Mouse (Mus musculus): ENCODE measurements at regions not wholly inside any gene's neighbourhood (a gene's known extent, or its start where the extent isn't known, plus 50 kb on each side); places are given as distances from the start of the nearest gene placed in this dataset.

DNA sequence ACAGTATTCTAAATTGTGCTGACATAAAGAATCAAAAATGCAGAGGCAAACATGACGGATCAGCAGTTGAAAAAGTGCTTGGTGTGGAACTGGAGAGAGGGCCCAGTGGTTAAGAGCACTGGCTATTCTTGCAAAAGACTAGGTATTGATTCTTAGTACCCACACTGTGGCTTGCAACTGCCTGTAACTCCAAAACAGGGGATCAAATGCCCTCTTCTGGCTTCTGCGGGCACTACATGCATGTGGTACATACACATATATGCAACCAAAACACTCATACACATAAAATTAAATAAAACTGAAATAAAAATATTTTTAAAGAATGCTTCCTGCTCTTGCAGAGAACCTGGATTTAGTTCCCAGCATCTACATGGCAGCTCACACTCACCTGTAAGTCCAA, 163.7 kb upstream of the Smim15 start:
- no peak for DNase-seq (ENCODE audit: extremely low spot score, low spot score)

- DNase-seq (ENCODE audit: extremely low spot score, low spot score): no peak
Observed at GRCm38 (mm10) chr13:107879535-107879934, 164.7 kb upstream of the Smim15 start.

DNA sequence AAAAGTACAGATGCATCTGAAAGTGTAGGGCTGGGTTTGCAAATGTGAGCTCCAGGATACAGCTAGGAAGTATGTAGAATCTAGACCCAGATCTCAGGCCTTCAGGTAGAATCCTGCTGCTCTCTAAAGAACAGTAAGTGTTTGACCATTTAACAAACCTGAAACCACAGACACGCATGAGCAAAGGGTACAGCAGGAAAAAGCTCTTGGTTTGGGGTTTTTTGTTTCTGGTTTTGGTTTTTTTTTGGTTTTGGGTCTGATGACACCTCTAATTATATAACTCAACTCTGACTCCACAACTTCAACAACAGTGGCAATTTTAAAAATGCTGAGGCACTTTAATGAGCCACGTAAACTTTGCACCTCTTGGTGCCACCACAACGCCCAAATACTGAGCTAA, 165.3 kb upstream of the Smim15 start:
- DNase-seq (ENCODE audit: extremely low spot score, low spot score): no peak

GRCm38 (mm10) chr13:107873244-107873667, 171.0 kb upstream of the Smim15 start:
- DNase-seq (ENCODE audit: extremely low spot score, low spot score): no peak

DNA sequence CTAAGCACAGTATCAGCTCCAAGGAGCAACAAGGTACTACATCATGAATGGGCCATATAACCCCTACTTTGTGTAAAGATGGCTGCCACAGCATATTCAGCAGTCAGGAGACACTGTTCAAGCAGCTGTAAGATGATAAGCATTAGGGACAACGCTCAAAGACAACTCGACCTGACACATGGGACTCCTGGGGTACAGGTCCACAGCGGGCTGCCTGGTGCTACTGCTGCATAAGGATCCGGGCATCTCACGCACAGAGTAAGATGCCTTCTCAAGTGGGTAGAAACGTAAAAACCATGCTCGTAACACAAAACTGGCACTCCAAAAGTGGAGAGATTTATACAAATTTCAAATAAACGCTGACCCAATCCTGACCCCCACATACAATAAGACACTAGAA, 171.7 kb upstream of the Smim15 start:
- DNase-seq (ENCODE audit: extremely low spot score, low spot score): no peak

DNA sequence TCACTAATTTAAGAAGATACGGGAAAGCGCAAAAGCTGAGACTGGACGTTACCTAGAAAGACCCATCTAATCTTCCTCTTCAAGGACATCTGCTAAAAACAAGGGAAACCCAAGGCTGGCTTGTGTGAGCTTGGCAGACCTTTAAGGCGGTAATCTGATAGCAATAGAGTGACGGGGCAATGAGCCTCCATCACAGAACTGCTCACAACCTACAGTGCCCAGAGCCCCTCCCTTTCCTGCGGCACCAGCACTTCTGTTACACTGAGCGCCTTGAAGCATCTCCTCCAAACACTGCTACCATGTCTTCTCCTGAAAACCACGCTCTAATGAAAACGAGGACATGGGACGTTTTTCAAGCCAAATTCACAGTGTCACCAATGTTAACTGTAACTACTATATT, 172.1 kb upstream of the Smim15 start:
- no peak for DNase-seq (ENCODE audit: extremely low spot score, low spot score)

DNA sequence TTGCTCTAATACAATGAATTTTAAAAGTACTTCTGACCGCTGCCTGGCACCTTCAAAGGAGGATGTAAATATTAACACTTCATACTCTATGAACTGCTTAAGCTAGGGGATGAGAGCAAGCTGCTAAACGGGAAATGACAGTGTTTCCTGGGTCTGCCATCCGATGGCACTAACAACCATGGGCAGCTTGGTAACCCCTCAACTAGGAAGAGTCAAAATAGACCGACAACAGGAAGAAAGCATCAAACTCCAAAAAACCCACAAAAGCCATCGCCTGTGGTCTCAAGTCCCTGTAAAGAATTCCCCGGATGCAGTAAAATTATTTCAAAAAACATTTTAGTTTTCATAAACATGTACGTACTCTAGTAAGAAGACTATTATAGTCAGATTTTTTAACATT, 175.3 kb upstream of the Smim15 start:
- DNase-seq (ENCODE audit: extremely low spot score, low spot score): no peak

- no peak for DNase-seq (ENCODE audit: extremely low spot score, low spot score)
Observed at GRCm38 (mm10) chr13:107866825-107867224, 177.4 kb upstream of the Smim15 start.

DNA sequence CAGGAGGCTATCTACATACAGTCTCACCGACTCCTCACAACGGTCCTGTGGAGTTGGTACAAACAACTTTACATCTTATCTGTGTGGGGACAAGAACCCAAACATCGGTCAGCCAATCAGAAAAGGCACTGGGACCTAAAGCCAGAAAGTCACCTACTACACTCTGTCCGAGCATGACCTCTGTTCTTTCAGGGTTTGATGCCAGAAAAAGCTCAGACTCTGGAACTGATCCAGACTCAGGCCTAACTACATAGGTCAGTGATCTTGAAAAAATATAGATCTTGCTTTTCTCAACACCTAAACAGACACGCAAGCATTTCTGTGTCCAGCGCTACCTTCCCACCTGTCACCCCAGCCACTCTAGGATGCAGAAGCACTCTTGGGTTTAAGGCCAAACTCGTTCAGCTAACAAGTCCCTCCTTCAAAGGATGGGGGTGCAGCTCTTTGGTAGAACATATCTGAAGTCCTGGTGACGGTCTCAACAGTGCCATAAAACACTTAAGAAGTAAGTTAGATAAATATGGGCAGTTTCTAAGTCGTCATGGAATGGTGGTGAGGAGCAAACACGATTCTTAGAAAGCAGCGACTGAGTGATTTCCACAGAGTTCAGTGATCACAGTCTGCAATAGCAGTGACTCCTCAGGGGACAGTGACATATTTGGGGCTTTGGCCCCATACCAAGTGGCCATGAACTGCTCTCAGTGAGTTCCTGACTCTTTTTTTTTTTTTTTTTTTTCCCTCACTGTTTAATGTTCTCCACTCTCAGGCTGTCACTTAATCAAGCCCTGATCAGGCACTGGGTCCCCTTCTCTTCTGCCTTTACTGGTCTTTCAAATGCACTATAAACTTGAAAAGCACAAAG, 181.2 kb upstream of the Smim15 start:
- DNase-seq (ENCODE audit: extremely low spot score, low spot score): no peak

GRCm38 (mm10) chr13:107861384-107862134, 182.7 kb upstream of the Smim15 start:
- DNase-seq (ENCODE audit: extremely low spot score, low spot score): no peak

GRCm38 (mm10) chr13:107857043-107857755, 187.0 kb upstream of the Smim15 start:
- DNase-seq (ENCODE audit: extremely low spot score, low spot score): no peak

GRCm38 (mm10) chr13:107850907-107851560, 193.2 kb upstream of the Smim15 start:
- no peak for DNase-seq (ENCODE audit: extremely low spot score, low spot score)

DNA sequence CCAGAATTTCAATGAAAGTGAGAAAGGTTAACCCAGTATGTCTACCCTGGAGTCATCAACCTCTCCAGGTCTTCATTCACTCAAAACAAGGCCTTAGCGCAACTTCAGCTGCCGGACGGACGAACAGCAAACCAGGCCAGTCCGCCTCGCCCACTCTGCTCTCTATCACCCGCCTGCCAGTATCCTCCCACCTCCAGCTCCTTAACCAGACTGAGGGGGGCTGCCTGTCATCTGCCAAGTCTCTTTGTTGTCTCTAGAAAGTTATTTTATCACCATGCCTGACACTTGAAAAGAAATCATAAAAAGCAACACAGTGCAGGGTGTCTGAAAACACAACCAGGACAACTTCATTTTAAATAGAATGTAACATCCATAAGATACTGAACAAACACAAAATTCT, 195.4 kb upstream of the Smim15 start:
- no peak for DNase-seq (ENCODE audit: extremely low spot score, low spot score)

- DNase-seq (ENCODE audit: extremely low spot score, low spot score): peak; percentile 32
Observed at GRCm38 (mm10) chr13:107847179-107848012, 196.8 kb upstream of the Smim15 start.

GRCm38 (mm10) chr13:107846621-107847178, 197.5 kb upstream of the Smim15 start:
- peak; percentile 69 for DNase-seq (ENCODE audit: extremely low spot score, low spot score)

DNA sequence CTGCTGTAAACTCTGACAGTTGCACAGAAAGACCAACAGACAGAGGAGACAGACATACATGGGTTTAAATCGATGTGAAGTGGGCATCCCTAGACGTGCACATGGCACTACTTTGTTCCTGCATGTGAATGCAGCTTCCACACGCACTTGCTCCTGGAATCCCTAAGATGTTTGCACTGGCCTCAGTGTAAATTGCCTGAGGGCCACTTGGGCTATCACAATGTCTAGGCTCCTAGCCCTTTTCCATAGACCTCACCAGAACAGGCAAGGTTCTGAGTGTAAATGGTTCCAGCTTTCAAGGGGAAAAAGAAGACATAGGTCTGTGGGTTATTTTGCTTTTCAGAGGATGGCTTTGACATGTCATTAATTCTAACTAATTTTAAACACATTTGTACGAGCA, 198.4 kb upstream of the Smim15 start:
- DNase-seq (ENCODE audit: extremely low spot score, low spot score): no peak

DNA sequence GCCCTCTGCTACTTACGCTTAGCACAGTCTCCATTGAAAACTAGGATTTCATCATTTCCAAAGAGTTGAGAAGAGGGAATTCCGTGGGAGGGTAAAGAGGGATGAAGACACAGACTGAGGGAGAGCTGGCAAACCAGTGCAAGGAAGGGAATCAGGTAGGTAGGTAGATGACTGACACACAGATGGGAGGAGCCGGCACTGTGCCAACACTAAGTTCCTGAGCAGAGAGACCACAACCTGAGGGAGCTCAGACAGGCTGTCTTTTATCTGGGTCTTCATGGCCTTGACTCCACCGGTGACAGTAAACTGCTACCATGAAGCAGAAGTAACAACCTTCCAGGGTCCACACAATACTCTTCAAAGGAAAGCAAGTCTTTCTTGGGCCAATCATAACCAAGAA, 200.2 kb upstream of the Smim15 start:
- DNase-seq (ENCODE audit: extremely low spot score, low spot score): no peak

DNA sequence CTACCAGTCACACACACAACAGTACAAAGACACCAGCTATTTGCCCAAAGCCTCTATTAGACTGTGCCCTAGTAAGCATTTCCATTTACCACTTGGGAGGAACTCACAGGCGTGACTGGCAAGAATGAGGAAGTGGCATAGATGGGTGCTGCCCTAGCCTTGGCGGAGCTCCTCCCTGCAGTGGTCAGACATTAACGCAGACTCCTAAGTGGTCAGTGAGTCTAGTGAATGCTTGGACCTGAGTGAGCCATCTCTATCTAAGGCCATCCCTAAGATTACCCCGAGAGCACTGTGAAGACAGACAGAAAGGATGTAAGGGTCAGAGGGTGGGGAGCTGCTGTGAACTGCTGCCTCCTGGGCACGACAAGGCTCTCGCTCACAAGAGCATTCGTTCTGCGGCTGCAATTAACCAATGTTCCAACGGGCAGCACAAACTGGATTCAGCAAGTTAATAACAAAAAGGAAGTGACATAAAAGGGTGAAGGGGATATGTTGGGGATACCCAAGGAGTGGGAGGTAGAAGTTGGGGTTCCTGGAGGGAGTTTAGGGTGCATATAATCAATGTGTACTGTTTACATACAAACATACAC, 206.0 kb upstream of the Smim15 start:
- DNase-seq (ENCODE audit: extremely low spot score, low spot score): no peak

DNA sequence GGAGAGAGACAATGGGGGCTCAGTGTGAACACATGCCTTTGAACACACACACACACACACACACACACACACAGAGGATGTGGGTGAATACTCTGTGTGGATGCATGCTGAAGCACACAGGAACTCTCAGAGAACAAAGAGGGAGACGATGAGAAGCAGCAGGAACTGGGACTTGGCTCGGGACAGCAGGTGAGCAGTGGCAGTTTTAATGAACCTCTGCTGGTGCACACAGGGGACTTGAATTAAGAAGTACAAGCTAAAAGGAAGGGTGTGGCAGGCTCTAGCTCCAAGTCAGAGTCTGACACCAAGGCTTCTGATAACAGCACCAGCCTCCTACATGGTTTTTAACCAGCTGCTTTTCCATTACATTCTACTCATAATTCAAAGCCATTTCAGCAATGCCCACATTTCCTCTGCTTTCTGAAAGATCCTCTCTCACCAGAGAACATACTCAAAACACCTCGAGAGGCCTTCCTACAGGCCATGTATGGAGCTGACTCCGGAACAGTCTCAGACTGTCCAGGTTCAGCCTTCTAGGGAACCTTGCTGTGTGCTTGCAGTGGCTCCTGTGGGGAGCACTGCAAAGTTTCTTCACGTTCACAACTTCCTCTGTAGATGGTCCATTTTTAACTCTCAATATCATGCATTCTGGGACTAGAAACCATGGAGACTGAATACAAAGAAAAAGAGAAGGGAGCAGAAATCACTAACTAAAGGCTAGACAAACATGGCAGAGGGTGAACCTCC, 206.9 kb upstream of the Smim15 start:
- no peak for DNase-seq (ENCODE audit: extremely low spot score, low spot score)

All from neural tube, embryonic 10.5 days (tissue).